ENCODE assay signal across 8 mouse cellular contexts in the genomic region with DNA sequence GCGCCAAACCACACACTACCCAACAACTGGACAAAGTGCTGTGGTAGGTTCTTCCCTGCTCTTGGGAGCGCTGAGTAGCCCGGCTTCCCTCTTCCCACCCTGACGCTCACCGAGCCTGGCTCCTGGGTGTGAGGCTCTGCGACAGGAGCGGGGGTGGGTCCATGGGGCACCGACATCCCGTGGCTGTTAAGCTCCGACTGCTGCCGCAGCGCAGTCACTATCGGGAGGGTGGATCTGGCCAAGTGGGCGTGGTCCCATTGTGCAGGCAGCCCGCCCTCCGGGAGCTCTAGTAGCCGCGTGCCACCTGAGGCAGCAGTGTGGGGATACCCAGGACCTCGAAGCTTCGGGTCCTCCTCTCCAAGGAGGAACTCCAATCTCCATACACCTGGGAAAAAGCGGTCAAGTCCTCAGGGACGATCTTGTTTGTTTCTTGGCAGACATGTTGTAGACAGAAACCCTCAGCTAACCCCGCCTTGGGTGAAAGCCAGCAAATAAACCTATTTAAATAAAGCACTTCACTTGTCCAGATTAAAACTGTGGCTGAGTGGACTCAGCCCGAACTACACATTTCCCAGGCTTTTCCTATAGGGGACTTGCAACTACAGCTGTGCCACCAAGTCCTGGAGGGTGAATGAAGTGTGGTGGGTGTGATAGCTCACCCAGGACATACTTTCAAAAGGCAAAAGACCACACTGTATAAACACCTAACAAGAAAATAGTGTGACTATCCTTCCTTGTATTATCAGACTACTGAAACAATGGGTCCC. TPM values are rescaled to one million over a fixed set of nuclear protein-coding genes. Genes with fewer than 3 reads are reported as not detected.
A peak's percentile ranks its signal among the peaks of the same experiment; 100 is the strongest.
DNase-seq lines count a peak whose midpoint lies in the region; ATAC-seq and TF ChIP-seq lines count a peak whose summit lies in the region.

A gene (minus strand): TSS at position 199 of the 767 bp plus-strand sequence.

- no peak for TF ChIP-seq RAD21 in MEL (IDR thresholded peaks at IDR 0.05; ENCODE audit: low read depth, low read length)

- H3K4me2 ChIP-seq in forebrain, embryonic 12.5 days, result peak within 1 kb of the TSS; percentile 76
- peak within 1 kb of the TSS; percentile 65 for H3K4me2 ChIP-seq in lung, postnatal 0 days (replicated peaks; ENCODE audit: low read depth, low read length)

- H3K36me3 ChIP-seq in MEL (ENCODE audit: control insufficient read depth in 1 of 2, insufficient read depth in 2 of 2, low read length in 2 of 2), result peaks cover 0 to 24% of the 10 kb centered on the region in 2 experiments; a peak in 3 of 4 replicates
- peaks cover 5% of the 10 kb centered on the region for H3K36me3 ChIP-seq in forebrain, embryonic 12.5 days (replicated peaks)
- no peaks in the 10 kb centered on the region for H3K36me3 ChIP-seq in lung, postnatal 0 days (ENCODE audit: insufficient read depth, low read length)

- peak within 1 kb of the TSS; percentile 92 for H3K27ac ChIP-seq in MEL (ENCODE audit: control insufficient read depth, low read depth, low read length)
- no peak within 1 kb of the TSS for H3K27ac ChIP-seq in forebrain, embryonic 12.5 days
- no peak within 1 kb of the TSS for H3K27ac ChIP-seq in lung, postnatal 0 days (ENCODE audit: low read length)

- intact Hi-C loops in heart, postnatal 25 days (cut with DNase I), result no loop called here

- H3K4me1 ChIP-seq in MEL (ENCODE audit: control insufficient read depth in 1 of 2, insufficient read depth in 2 of 2, low read length in 2 of 2), result peaks cover 16 to 34% of the 10 kb centered on the region in 2 experiments
- peaks cover 10% of the 10 kb centered on the region for H3K4me1 ChIP-seq in forebrain, embryonic 12.5 days
- H3K4me1 ChIP-seq in lung, postnatal 0 days (ENCODE audit: insufficient read depth, low read depth, low read length), result peaks cover 11% of the 10 kb centered on the region

- peak within 1 kb of the TSS; percentile 84 for H3K9ac ChIP-seq in MEL (ENCODE audit: control insufficient read depth, low read depth, low read length, poor library complexity, severe bottlenecking)
- H3K9ac ChIP-seq in forebrain, embryonic 12.5 days, result peak within 1 kb of the TSS; percentile 49
- H3K9ac ChIP-seq in lung, postnatal 0 days (replicated peaks; ENCODE audit: low read depth), result 0 out of 2 replicates have a peak within 1 kb of the TSS, but pooled peaks have one; percentile 16

- peak; percentile 88 for ATAC-seq in forebrain, embryonic 12.5 days (ENCODE audit: low FRiP score)
- ATAC-seq in lung, postnatal 0 days, result peak; percentile 94

- DNase-seq in MEL (ENCODE audit: low read depth, low spot score), result peak; percentile 95
- peak; percentile 91 for DNase-seq in c-Kit-positive CD71-positive TER-119-positive erythroid progenitor cells, embryonic 14.5 days (ENCODE audit: low spot score)
- peak; percentile 34 for DNase-seq in heart, postnatal 25 days (ENCODE audit: low spot score)
- DNase-seq in large intestine, adult 2 months (ENCODE audit: low read depth, low spot score), result peak; percentile 47
- DNase-seq in lung, postnatal 0 days (ENCODE audit: low spot score), result peak; percentile 89
- peak; percentile 50 for DNase-seq in ovary, postnatal 14 days (ENCODE audit: low spot score)
- DNase-seq in thymus, postnatal 14 days, result peak; percentile 80

- no peak for TF ChIP-seq CTCF in MEL (IDR thresholded peaks at IDR 0.05 in 2 of 3, conservative IDR thresholded peaks at IDR 0.05 in 1 of 3; ENCODE audit: control insufficient read depth in 1 of 3, insufficient read depth in 1 of 3, low read depth in 2 of 3, low read length in 3 of 3, poor library complexity in 1 of 3, severe bottlenecking in 1 of 3)
- no peak for TF ChIP-seq CTCF in lung, postnatal 0 days (IDR thresholded peaks at IDR 0.05)

- peaks cover 5% of the 10 kb centered on the region for H3K79me2 ChIP-seq in MEL (ENCODE audit: control insufficient read depth, insufficient read depth, low read length, poor library complexity)

- peak; percentile 71 to 87; a peak in 3 of 4 replicates for TF ChIP-seq POLR2A in MEL (IDR thresholded peaks at IDR 0.05; ENCODE audit: control insufficient read depth in 1 of 2, insufficient read depth in 1 of 2, low read depth in 1 of 2, low read length in 2 of 2, poor library complexity in 1 of 2)

- H3K27me3 ChIP-seq in MEL (ENCODE audit: control insufficient read depth in 1 of 2, insufficient read depth in 2 of 2, low read length in 2 of 2), result no peaks in the 10 kb centered on the region
- H3K27me3 ChIP-seq in forebrain, embryonic 12.5 days, result peaks cover 14% of the 10 kb centered on the region
- H3K27me3 ChIP-seq in lung, postnatal 0 days (replicated peaks; ENCODE audit: insufficient read depth, low read length), result no peaks in the 10 kb centered on the region

- H3K4me3 ChIP-seq in MEL (ENCODE audit: control insufficient read depth in 1 of 2, insufficient read depth in 1 of 2, low read depth in 2 of 2, low read length in 2 of 2), result peak within 1 kb of the TSS; percentile 71 to 93
- peak within 1 kb of the TSS; percentile 35 for H3K4me3 ChIP-seq in forebrain, embryonic 12.5 days (replicated peaks)
- H3K4me3 ChIP-seq in lung, postnatal 0 days (ENCODE audit: low read depth, low read length), result peak within 1 kb of the TSS; percentile 31

- peak; percentile 56 to 62 for TF ChIP-seq EP300 in MEL (IDR thresholded peaks at IDR 0.05; ENCODE audit: low read depth in 1 of 2, low read length in 2 of 2)
- no peak for TF ChIP-seq EP300 in lung, postnatal 0 days (IDR thresholded peaks at IDR 0.05)

- no peaks in the 10 kb centered on the region for H3K9me3 ChIP-seq in MEL (replicated peaks; ENCODE audit: insufficient read depth, low read length)
- no peaks in the 10 kb centered on the region for H3K9me3 ChIP-seq in forebrain, embryonic 12.5 days
- H3K9me3 ChIP-seq in lung, postnatal 0 days (ENCODE audit: low read length), result no peaks in the 10 kb centered on the region

- 5% methylated on average over 24 of the region's 24 CpGs for WGBS in forebrain, embryonic 12.5 days
- 2% methylated on average over 24 of the region's 24 CpGs for WGBS in large intestine, adult 2 months
- WGBS in lung, postnatal 0 days, result 1% methylated on average over 24 of the region's 24 CpGs

TF ChIP-seq in MEL, 35 proteins besides CTCF, POLR2A, EP300 and RAD21:
- TF ChIP-seq E2F4 (IDR thresholded peaks at IDR 0.05; ENCODE audit: borderline replicate concordance, low read depth, low read length), result no peak; the same call in 1 of the 2 replicates
- no peak for TF ChIP-seq ZKSCAN1 (IDR thresholded peaks at IDR 0.05; ENCODE audit: low read depth, low read length)
- peak; percentile 98 for TF ChIP-seq POLR2AphosphoS2 (IDR thresholded peaks at IDR 0.05; ENCODE audit: low read length)
- peak; percentile 83 for TF ChIP-seq TCF12 (IDR thresholded peaks at IDR 0.05; ENCODE audit: low read depth, low read length)
- peak; percentile 68 for TF ChIP-seq CHD1 (IDR thresholded peaks at IDR 0.05; ENCODE audit: low read depth, low read length)
- TF ChIP-seq JUND (IDR thresholded peaks at IDR 0.05; ENCODE audit: low read depth, low read length), result no peak
- TF ChIP-seq USF1 (IDR thresholded peaks at IDR 0.05; ENCODE audit: low read depth, low read length), result peak; percentile 28; the same call in 1 of the 2 replicates
- peak; percentile 64; the same call in 1 of the 2 replicates for TF ChIP-seq BHLHE40 (IDR thresholded peaks at IDR 0.05; ENCODE audit: borderline replicate concordance, low read depth, low read length)
- 0 out of 2 replicates have a peak, but pooled peaks have one; percentile 31 for TF ChIP-seq MAZ (IDR thresholded peaks at IDR 0.05; ENCODE audit: low read depth, low read length)
- TF ChIP-seq SIN3A (IDR thresholded peaks at IDR 0.05; ENCODE audit: low read length), result peak; percentile 88
- TF ChIP-seq SMC3 (IDR thresholded peaks at IDR 0.05; ENCODE audit: low read depth, low read length), result no peak
- TF ChIP-seq ZMIZ1 (IDR thresholded peaks at IDR 0.05; ENCODE audit: low read depth, low read length), result peak; percentile 93
- no peak for TF ChIP-seq MEF2A (IDR thresholded peaks at IDR 0.05; ENCODE audit: extremely low read depth, insufficient replicate concordance, low read depth, low read length, poor library complexity, severe bottlenecking)
- TF ChIP-seq HCFC1 (IDR thresholded peaks at IDR 0.05; ENCODE audit: low read depth, low read length), result peak; percentile 40; the same call in 1 of the 2 replicates
- TF ChIP-seq TBP (IDR thresholded peaks at IDR 0.05; ENCODE audit: low read depth, low read length), result peak; percentile 74
- peak; percentile 76 for TF ChIP-seq ETS1 (IDR thresholded peaks at IDR 0.05; ENCODE audit: low read depth, low read length)
- 0 out of 2 replicates have a peak, but pooled peaks have one; percentile 67 for TF ChIP-seq UBTF (IDR thresholded peaks at IDR 0.05; ENCODE audit: borderline replicate concordance, insufficient read depth, low read depth, low read length)
- TF ChIP-seq MAX (IDR thresholded peaks at IDR 0.05; ENCODE audit: low read length), result peak; percentile 96
- TF ChIP-seq MXI1 (IDR thresholded peaks at IDR 0.05; ENCODE audit: low read depth, low read length), result peak; percentile 89
- peak; percentile 68 for TF ChIP-seq GATA1 (IDR thresholded peaks at IDR 0.05; ENCODE audit: low read depth, low read length)
- TF ChIP-seq USF2 (IDR thresholded peaks at IDR 0.05; ENCODE audit: borderline replicate concordance in 1 of 2, insufficient read depth in 1 of 2, low read depth in 1 of 2, low read length in 2 of 2), result no peak
- TF ChIP-seq ELF1 (IDR thresholded peaks at IDR 0.05; ENCODE audit: low read depth, low read length), result peak; percentile 9; the same call in 1 of the 2 replicates
- peak; percentile 92 for TF ChIP-seq NELFE (IDR thresholded peaks at IDR 0.05; ENCODE audit: low read depth, low read length)
- peak; percentile 81; the same call in 1 of the 2 replicates for TF ChIP-seq POLR2AphosphoS5 (IDR thresholded peaks at IDR 0.05; ENCODE audit: borderline replicate concordance, low read depth, low read length)
- no peak for TF ChIP-seq TAL1 (IDR thresholded peaks at IDR 0.05; ENCODE audit: low read length)
TF ChIP-seq in MEL: peak in this region for 18.

RNA-seq across cellular contexts. Expression of the gene that starts here (rescaled TPM):
- 16.9 and 31.9 TPM in 2 replicates for total RNA-seq in MEL (2012; rRNA removed)
- polyA plus RNA-seq in MEL (2012; ENCODE audit: insufficient read depth in 1 of 2, insufficient read length in 2 of 2, low read depth in 1 of 2, low replicate concordance in 2 of 2, missing spikeins in 1 of 2), result 100 to 1,000 TPM in 1 of 2 experiments, not detected in 1; 117 TPM
- 2.0 and 2.5 TPM in 2 replicates for polyA plus RNA-seq in forebrain, embryonic 12.5 days (2016; fragmentation: Nextera tagmentation; extraction: Ambion mirVana)
- total RNA-seq in heart, postnatal 25 days (2021), result under 1 TPM; 0.64 to 0.73 TPM
- polyA plus RNA-seq in large intestine, adult 2 months (2012; rRNA removed), result 1.1 and 2.0 TPM in 2 replicates
- polyA plus RNA-seq in lung, postnatal 0 days (2015; fragmentation: Nextera tagmentation; extraction: Ambion mirVana), result 2.5 TPM in 2 replicates

Comparison
In these comparisons a context has a peak if more than half of its experiments do, and no peak if none do; other contexts are left out.
1. RNA of the gene that starts here (total RNA-seq): 16.9 to 31.9 TPM in MEL; 0.64 to 0.73 TPM in heart, postnatal 25 days; every median in the first group is over 10 times any median in the second.
2. Peak in DNase-seq in heart, postnatal 25 days; RNA of the gene not detected or under 1 TPM.
3. DNase-seq: peak in every context shown above with its lines; median percentile 95 in MEL; 91 in c-Kit-positive CD71-positive TER-119-positive erythroid progenitor cells, embryonic 14.5 days; 89 in lung, postnatal 0 days; 80 in thymus, postnatal 14 days; 50 in ovary, postnatal 14 days; 47 in large intestine, adult 2 months; 34 in heart, postnatal 25 days.
4. H3K4me3 ChIP-seq: peak in every context shown above with its lines; median percentile 82 in MEL; 35 in forebrain, embryonic 12.5 days; 31 in lung, postnatal 0 days.
5. H3K9ac ChIP-seq: peak in every context shown above with its lines; median percentile 84 in MEL; 49 in forebrain, embryonic 12.5 days; 16 in lung, postnatal 0 days.